Mouse (Mus musculus): ENCODE data around the gene Btbd17.

GRCm38 (mm10) chr11:114823199-114823725, 27.5 kb upstream of the Btbd17 start:
- TF ChIP-seq CTCF (IDR thresholded peaks at IDR 0.05; ENCODE audit: control insufficient read depth, insufficient read depth, insufficient read length): no peak
- no peak for TF ChIP-seq CEBPB (IDR thresholded peaks at IDR 0.05; ENCODE audit: low read depth)
- no peak for TF ChIP-seq USF1 (IDR thresholded peaks at IDR 0.05; ENCODE audit: low read depth)
- TF ChIP-seq MAX (IDR thresholded peaks at IDR 0.05): no peak
- no peak for TF ChIP-seq MYOD1 (IDR thresholded peaks at IDR 0.05; ENCODE audit: control insufficient read depth, insufficient read length, low read depth)
- no peak for TF ChIP-seq MYOG (IDR thresholded peaks at IDR 0.05; ENCODE audit: control insufficient read depth, extremely low read depth, insufficient read length)
